Mouse (Mus musculus) kidney, embryonic 15.5 days (tissue): ENCODE measurements around the gene Frs3. TPM values are rescaled to one million over a fixed set of nuclear protein-coding genes. Genes with fewer than 3 reads are reported as not detected.

Source experiments
- ATAC-seq: fragments of 200-750 bp; cut with Nextera tagmentation; replicated peaks from 2 replicates; pipeline ENCODE4 v1.8.0; 2017; ENCODE audit warnings: moderate TSS enrichment; ENCODE audit not compliant: low FRiP score
- H3K27ac ChIP-seq: fragments of 300-500 bp; sonication (generic); 2 replicates; pipeline ENCODE4 v1.5.1; 2015; ENCODE audit warnings: mild to moderate bottlenecking, inconsistent platforms
- H3K27me3 ChIP-seq: fragments of 300-500 bp; sonication (generic); 2 replicates; pipeline ENCODE4 v1.6.1; 2015; ENCODE audit warnings: inconsistent platforms
- H3K36me3 ChIP-seq: fragments of 300-500 bp; sonication (generic); 2 replicates; pipeline ENCODE4 v1.6.1; 2015; ENCODE audit warnings: inconsistent platforms
- H3K4me1 ChIP-seq: fragments of 300-500 bp; sonication (generic); 2 replicates; pipeline ENCODE4 v1.6.1; 2015; ENCODE audit warnings: inconsistent platforms
- H3K4me2 ChIP-seq: fragments of 300-500 bp; sonication (generic); 2 replicates; pipeline ENCODE4 v1.6.1; 2015; ENCODE audit warnings: moderate library complexity, mild to moderate bottlenecking, inconsistent platforms
- H3K4me3 ChIP-seq: fragments of 300-500 bp; sonication (generic); replicated peaks from 2 replicates; pipeline ENCODE4 v1.5.1; 2015; ENCODE audit warnings: mild to moderate bottlenecking, inconsistent platforms
- H3K9ac ChIP-seq: fragments of 300-500 bp; sonication (generic); 2 replicates; pipeline ENCODE4 v1.6.1; 2015; ENCODE audit warnings: mild to moderate bottlenecking, inconsistent platforms
- H3K9me3 ChIP-seq: fragments of 300-500 bp; sonication (generic); replicated peaks from 2 replicates; pipeline ENCODE4 v1.6.1; 2016; ENCODE audit warnings: inconsistent platforms
- WGBS: fragments of 180-500 bp; shearing (Covaris S2); methylation state at CpG from one replicate; pipeline ENCODE4 v1.1.7; 2015; ENCODE audit warnings: mixed read lengths; 5-methylcytosine and 5-hydroxymethylcytosine counted together
- polyA plus RNA-seq: library from polyadenylated mRNA; unstranded; fragments of >200 nt; fragmentation: Nextera tagmentation; extraction: Ambion mirVana; gene quantifications from 2 replicates; pipeline ENCODE4 v1.2.1, GENCODE M21; 2015

Frs3 gene
- polyA plus RNA-seq, 1 experiment from 2014 or later, result 6.7 TPM

- Histone ChIP-seq H3K36me3 (no peaks in the 10 kb centered on the region), H3K9me3 (no peaks in the 10 kb centered on the region), H3K27me3 (no peaks in the 10 kb centered on the region), H3K27ac (no peak overlapping the region), H3K4me2 (no peak overlapping the region), H3K4me1 (no peaks in the 10 kb centered on the region), H3K4me3 (no peak overlapping the region), H3K9ac (no peak overlapping the region)
- WGBS, result 72% methylated on average over 3 of the region's 3 CpGs
- no peak for ATAC-seq
These were observed 21.2 kb downstream of the Frs3 start for GRCm38 (mm10) chr17:47710036-47710435.

GRCm38 (mm10) chr17:47711883-47712282, 23.1 kb downstream of the Frs3 start:
- ATAC-seq, result no peak
- 71% methylated on average over 6 of the region's 6 CpGs for WGBS
- Histone ChIP-seq H3K4me2 (no peak overlapping the region), H3K27ac (no peak overlapping the region), H3K4me1 (no peaks in the 10 kb centered on the region), H3K4me3 (no peak overlapping the region), H3K9ac (no peak overlapping the region), H3K36me3 (no peaks in the 10 kb centered on the region), H3K9me3 (no peaks in the 10 kb centered on the region), H3K27me3 (no peaks in the 10 kb centered on the region)

- whole genome bisulfite sequencing, result 58% methylated on average over 9 of the region's 22 CpGs
These were observed 24.2 kb downstream of the Frs3 start for GRCm38 (mm10) chr17:47712889-47713571.

GRCm38 (mm10) chr17:47715037-47715436, 26.2 kb downstream of the Frs3 start:
- Histone ChIP-seq H3K27ac (no peak overlapping the region), H3K4me3 (no peak overlapping the region), H3K4me2 (no peak overlapping the region), H3K9ac (no peak overlapping the region), H3K27me3 (no peaks in the 10 kb centered on the region), H3K9me3 (no peaks in the 10 kb centered on the region), H3K4me1 (no peaks in the 10 kb centered on the region), H3K36me3 (no peaks in the 10 kb centered on the region)
- 56% methylated on average over 3 of the region's 3 CpGs for WGBS
- ATAC-seq, result no peak

More at GRCm38 (mm10) chr17:47712889-47713571, 24.2 kb downstream of the Frs3 start:
- ATAC-seq, result no peak
- Histone ChIP-seq H3K27ac (no peak overlapping the region), H3K4me3 (no peak overlapping the region), H3K4me1 (no peaks in the 10 kb centered on the region), H3K9me3 (no peaks in the 10 kb centered on the region), H3K27me3 (no peaks in the 10 kb centered on the region), H3K9ac (no peak overlapping the region), H3K36me3 (no peaks in the 10 kb centered on the region), H3K4me2 (no peak overlapping the region)

GRCm38 (mm10) chr17:47721183-47721582, 32.4 kb downstream of the Frs3 start:
- H3K27ac ChIP-seq, result no peak overlapping the region
- no peaks in the 10 kb centered on the region for H3K9me3 ChIP-seq
- no peaks in the 10 kb centered on the region for H3K36me3 ChIP-seq
- H3K9ac ChIP-seq, result no peak overlapping the region
- 83% methylated on average over 4 of the region's 4 CpGs for WGBS
- H3K27me3 ChIP-seq, result no peaks in the 10 kb centered on the region
- ATAC-seq, result no peak
- no peak overlapping the region for H3K4me3 ChIP-seq
- H3K4me1 ChIP-seq, result no peaks in the 10 kb centered on the region
- no peak overlapping the region for H3K4me2 ChIP-seq

GRCm38 (mm10) chr17:47726566-47726965, 37.7 kb downstream of the Frs3 start, which contains the start of gene Pgc:
TSS of gene Pgc (plus strand) at chr17:47726842.
- Histone ChIP-seq H3K4me2 (no peak within 1 kb of the TSS), H3K36me3 (no peaks in the 10 kb centered on the region), H3K27ac (no peak within 1 kb of the TSS), H3K9ac (no peak within 1 kb of the TSS), H3K27me3 (no peaks in the 10 kb centered on the region), H3K9me3 (no peaks in the 10 kb centered on the region), H3K4me3 (no peak within 1 kb of the TSS), H3K4me1 (peaks cover 6% of the 10 kb centered on the region; the same call in 1 of the 2 replicates)
- 65% methylated on average over 11 of the region's 11 CpGs for WGBS
- ATAC-seq, result no peak

- Histone ChIP-seq H3K4me1 (peaks cover 6% of the 10 kb centered on the region; the same call in 1 of the 2 replicates), H3K4me3 (no peak overlapping the region), H3K36me3 (no peaks in the 10 kb centered on the region), H3K27ac (no peak overlapping the region), H3K9ac (no peak overlapping the region), H3K4me2 (no peak overlapping the region), H3K27me3 (no peaks in the 10 kb centered on the region), H3K9me3 (no peaks in the 10 kb centered on the region)
- ATAC-seq, result peak; percentile 13; the same call in 1 of the 2 replicates
- WGBS, result 51% methylated on average over 24 of the region's 24 CpGs
These were observed 42.1 kb downstream of the Frs3 start for GRCm38 (mm10) chr17:47730633-47731575.

GRCm38 (mm10) chr17:47735553-47736100, 46.8 kb downstream of the Frs3 start:
- no peak for ATAC-seq
- Histone ChIP-seq H3K4me3 (no peak overlapping the region), H3K27ac (no peak overlapping the region), H3K9me3 (no peaks in the 10 kb centered on the region), H3K36me3 (no peaks in the 10 kb centered on the region), H3K27me3 (0 out of 2 replicates have a peak, but pooled peaks cover 8% of the 10 kb centered on the region), H3K9ac (no peak overlapping the region), H3K4me2 (no peak overlapping the region), H3K4me1 (peaks cover 31% of the 10 kb centered on the region)
- WGBS, result 74% methylated on average over 14 of the region's 14 CpGs

- Histone ChIP-seq H3K36me3 (no peaks in the 10 kb centered on the region), H3K4me2 (peak within 1 kb of the TSS; percentile 97), H3K4me1 (peaks cover 27% of the 10 kb centered on the region), H3K27me3 (0 out of 2 replicates have a peak, but pooled peaks cover 8% of the 10 kb centered on the region), H3K4me3 (peak within 1 kb of the TSS; percentile 82), H3K9ac (peak within 1 kb of the TSS; percentile 77), H3K27ac (peak within 1 kb of the TSS; percentile 96), H3K9me3 (no peaks in the 10 kb centered on the region)
- ATAC-seq, result peak; percentile 61
- under 1% methylated on average over 47 of the region's 47 CpGs for WGBS
These were observed 48.0 kb downstream of the Frs3 start, which contains the start of gene Tfeb for GRCm38 (mm10) chr17:47736856-47737255. TSS of gene Tfeb (plus strand) at chr17:47737030.

GRCm38 (mm10) chr17:47737271-47738065, 48.6 kb downstream of the Frs3 start:
- Histone ChIP-seq H3K36me3 (no peaks in the 10 kb centered on the region), H3K4me2 (peak overlapping the region; percentile 97), H3K9me3 (no peaks in the 10 kb centered on the region), H3K4me3 (peak overlapping the region; percentile 82), H3K27me3 (0 out of 2 replicates have a peak, but pooled peaks cover 8% of the 10 kb centered on the region), H3K4me1 (peaks cover 27% of the 10 kb centered on the region), H3K9ac (peak overlapping the region; percentile 77), H3K27ac (peak overlapping the region; percentile 96)
- WGBS, result under 1% methylated on average over 52 of the region's 60 CpGs
- ATAC-seq, result peak; percentile 90
